Mouse (Mus musculus) right cerebral cortex, adult 2 months (tissue): ENCODE results near the gene Taar3.
A peak's percentile ranks its signal among the peaks of the same experiment; 100 is the strongest.

ENCODE experiments used
- DNase-seq, 2 experiments: peaks; one replicate each; pipeline ENCODE4 v3.0.0; 2021 to 2022; ENCODE audit warnings: low spot score in 2 of 2

The Taar3 gene

GRCm38 (mm10) chr10:23949508-23950005, at the start of gene Taar3:
Taar3 (plus strand) TSS chr10:23949558.
- peak; percentile 12 to 20 for DNase-seq

- DNase-seq = no peak
These were observed 48.2 kb upstream of the Taar3 start for GRCm38 (mm10) chr10:23901119-23901518.

GRCm38 (mm10) chr10:23905661-23906060, 43.7 kb upstream of the Taar3 start:
- DNase-seq = no peak

- DNase-seq = no peak
These were observed 29.3 kb upstream of the Taar3 start, which contains the start of gene Taar1 for GRCm38 (mm10) chr10:23920056-23920455. Taar1 (plus strand) TSS chr10:23920356.

- no peak for DNase-seq
These were observed 26.9 kb upstream of the Taar3 start for GRCm38 (mm10) chr10:23922468-23922867.

GRCm38 (mm10) chr10:23923941-23924340, 25.4 kb upstream of the Taar3 start:
- DNase-seq = no peak

GRCm38 (mm10) chr10:23937613-23938012, 11.7 kb upstream of the Taar3 start:
- no peak for DNase-seq

- no peak for DNase-seq
These were observed 11.0 kb upstream of the Taar3 start, which contains the start of gene Taar2 for GRCm38 (mm10) chr10:23938312-23938711. Taar2 (plus strand) TSS chr10:23938572.

- no peak for DNase-seq
These were observed 6.9 kb upstream of the Taar3 start for GRCm38 (mm10) chr10:23942465-23942864.

- DNase-seq = no peak
These were observed 1.3 kb upstream of the Taar3 start for GRCm38 (mm10) chr10:23948026-23948425.

GRCm38 (mm10) chr10:23951714-23952113, 2.4 kb downstream of the Taar3 start:
- no peak for DNase-seq

- no peak for DNase-seq
These were observed 9.7 kb downstream of the Taar3 start for GRCm38 (mm10) chr10:23959071-23959470.

- no peak for DNase-seq
These were observed 11.1 kb downstream of the Taar3 start, which contains the start of gene Taar4 for GRCm38 (mm10) chr10:23960444-23960915. Taar4 (plus strand) TSS chr10:23960494.

- DNase-seq = no peak
These were observed 14.1 kb downstream of the Taar3 start for GRCm38 (mm10) chr10:23963444-23963843.

GRCm38 (mm10) chr10:23964921-23965610, 15.7 kb downstream of the Taar3 start:
- DNase-seq = no peak

GRCm38 (mm10) chr10:23970656-23971165, 21.4 kb downstream of the Taar3 start, which contains the start of gene Taar5:
Taar5 (plus strand) TSS chr10:23970706.
- DNase-seq = no peak

- no peak for DNase-seq
These were observed 21.9 kb downstream of the Taar3 start for GRCm38 (mm10) chr10:23971256-23971655.

- DNase-seq = no peak
These were observed 28.6 kb downstream of the Taar3 start for GRCm38 (mm10) chr10:23977958-23978357.

GRCm38 (mm10) chr10:23978901-23979705, 29.7 kb downstream of the Taar3 start:
- peak; percentile 70 to 80 for DNase-seq

- DNase-seq = no peak
These were observed 36.2 kb downstream of the Taar3 start, which contains the start of gene Taar6 for GRCm38 (mm10) chr10:23985546-23985945. Taar6 (minus strand) TSS chr10:23985646.

GRCm38 (mm10) chr10:23986419-23986818, 37.1 kb downstream of the Taar3 start:
- DNase-seq = no peak

- no peak for DNase-seq
These were observed 44.0 kb downstream of the Taar3 start, which contains the start of gene Taar7a for GRCm38 (mm10) chr10:23993381-23993780. Taar7a (minus strand) TSS chr10:23993481.
